Mouse (Mus musculus) left cerebral cortex, postnatal 14 days (tissue): Measurements from ENCODE around the gene Hbs1l. TPM values are rescaled to one million over a fixed set of nuclear protein-coding genes. Genes with fewer than 3 reads are reported as not detected.
A peak's percentile ranks its signal among the peaks of the same experiment; 100 is the strongest.

Source experiments
- DNase-seq, 2 experiments: peaks; one replicate each; pipeline ENCODE4 v3.0.0; 2021 to 2022; ENCODE audit warnings: low spot score in 2 of 2, mixed read lengths in 1 of 2
- intact Hi-C: fragments of 180-260 bp; cut with DNase I; formaldehyde crosslinking; loops from one replicate; pipeline ENCODE4 v1.15.1; 2025
- total RNA-seq, 2 experiments: library from RNA; stranded (reverse); gene quantifications; 2 replicates each; pipeline ENCODE4 v1.2.3; 2021

Gene Hbs1l
- total RNA-seq, 2 experiments from 2014 or later: 72.9 to 79.2 TPM

DNA sequence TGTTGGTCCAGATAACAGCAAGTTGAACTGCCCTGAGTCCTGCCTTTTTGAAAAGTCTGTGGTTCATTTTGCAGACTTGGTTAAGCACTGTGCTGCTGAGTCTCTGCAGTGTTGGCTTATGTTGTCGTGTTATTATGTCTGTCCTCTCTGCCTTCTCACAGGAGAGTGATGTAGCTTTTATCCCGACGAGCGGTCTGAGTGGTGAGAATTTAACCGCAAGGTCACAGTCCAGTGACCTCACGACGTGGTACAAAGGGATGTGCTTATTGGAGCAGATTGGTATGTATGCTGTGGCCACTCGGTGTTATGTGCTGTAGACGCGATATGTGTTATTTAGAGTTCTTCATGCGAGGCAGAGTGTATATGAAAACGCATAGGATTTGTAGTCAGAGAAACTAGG, 56.0 kb downstream of the Hbs1l start:
- DNase-seq: no peak
- intact Hi-C loops: no loop called here

DNA sequence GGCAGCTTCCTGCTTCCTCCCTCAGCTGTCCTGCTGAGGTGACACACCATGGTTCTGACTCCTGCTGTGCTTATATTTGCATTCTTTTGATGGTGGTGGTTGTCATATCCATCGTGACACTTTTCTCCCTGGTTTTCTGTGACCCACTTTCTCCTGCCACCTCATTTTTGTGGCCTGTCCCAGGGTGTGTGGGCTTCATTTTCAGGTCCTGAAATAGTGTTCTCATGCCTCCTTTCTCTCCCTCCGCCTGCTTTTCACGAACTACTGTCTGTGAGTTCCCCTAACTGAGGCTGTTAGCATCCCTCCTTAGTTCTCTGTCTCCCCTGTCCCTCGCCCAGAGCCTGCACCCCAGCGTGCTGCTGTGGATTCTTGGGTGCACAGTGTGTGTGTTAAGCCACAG, 58.1 kb downstream of the Hbs1l start:
- DNase-seq: no peak

DNA sequence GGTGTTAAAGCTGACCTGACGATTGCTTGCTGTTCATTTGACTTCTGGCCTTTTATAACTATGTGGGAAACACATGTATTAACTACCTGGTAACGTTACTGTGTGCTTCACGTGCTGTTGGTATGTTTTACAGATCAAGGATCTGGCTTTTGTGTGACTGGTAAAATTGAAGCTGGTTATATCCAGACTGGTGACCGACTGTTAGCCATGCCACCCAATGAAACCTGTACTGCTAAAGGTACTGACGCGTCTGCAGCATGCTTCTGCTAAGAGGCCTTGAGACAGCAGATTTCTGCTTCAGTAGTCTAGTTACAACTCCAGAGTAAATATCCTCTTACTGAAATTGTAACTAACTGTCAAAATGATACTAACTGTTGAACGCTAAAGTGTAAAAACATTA, 58.7 kb downstream of the Hbs1l start:
- DNase-seq: no peak
- intact Hi-C loops: no loop called here

More for the DNA sequence above, 58.1 kb downstream of the Hbs1l start:
- intact Hi-C loops: no loop called here

DNA sequence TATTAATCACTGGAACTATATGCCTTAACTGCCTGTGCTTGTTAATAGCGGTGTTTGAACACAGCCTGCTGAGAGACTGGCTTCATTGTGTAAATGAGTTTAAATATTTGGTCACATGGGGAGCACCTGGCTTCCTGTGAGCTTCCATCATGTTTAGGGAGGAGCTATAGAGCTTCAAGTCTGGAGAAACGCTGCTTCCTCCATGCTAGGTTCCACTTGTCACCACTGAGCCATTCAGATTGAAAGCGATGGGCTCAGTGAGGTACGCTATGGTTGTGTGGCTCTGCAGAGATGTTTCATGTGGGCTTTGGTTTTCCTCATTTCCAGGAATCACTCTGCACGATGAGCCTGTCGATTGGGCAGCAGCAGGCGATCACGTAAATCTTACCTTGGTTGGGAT, 62.2 kb downstream of the Hbs1l start:
- DNase-seq: no peak
- intact Hi-C loops: no loop called here

DNA sequence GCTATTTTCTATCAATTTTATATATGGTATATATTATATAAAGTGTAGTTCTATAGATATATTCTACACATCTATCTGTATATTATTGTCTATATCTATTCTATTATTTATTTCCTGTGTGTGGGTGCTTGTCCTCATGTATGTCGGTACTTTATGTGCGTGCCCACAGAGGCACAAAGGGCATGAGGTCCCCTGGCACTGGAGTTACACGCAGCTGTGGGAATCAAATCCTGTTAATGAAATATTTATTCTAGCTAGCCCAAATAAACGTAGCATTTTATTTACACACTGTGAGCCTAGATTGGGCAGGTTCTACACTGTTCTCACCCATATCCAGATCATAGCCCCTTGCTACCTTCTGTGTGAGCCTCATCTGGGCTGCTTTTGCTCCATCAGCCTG, 63.3 kb downstream of the Hbs1l start:
- DNase-seq: no peak
- intact Hi-C loops: no loop called here

DNA sequence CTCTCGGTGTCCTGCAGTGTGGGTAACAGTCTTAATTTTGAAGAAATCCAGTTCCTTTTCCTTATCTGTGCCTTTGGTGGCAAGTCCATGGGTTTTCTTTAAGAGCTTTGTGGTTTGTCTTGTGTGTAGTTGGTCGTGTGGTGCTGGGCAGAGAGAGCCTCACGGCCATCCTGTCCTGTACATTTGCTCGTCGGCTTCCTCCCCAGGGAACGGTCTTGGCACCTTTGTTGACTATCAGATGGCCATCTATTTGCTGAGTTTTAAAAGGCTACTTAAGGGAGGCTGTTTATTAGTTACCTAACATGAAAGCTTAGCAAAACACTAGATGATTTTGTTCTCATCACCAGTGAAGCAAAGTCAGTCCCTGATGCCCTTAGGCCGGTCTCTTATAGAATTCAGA, 66.1 kb downstream of the Hbs1l start:
- DNase-seq: no peak
- intact Hi-C loops: no loop called here

DNA sequence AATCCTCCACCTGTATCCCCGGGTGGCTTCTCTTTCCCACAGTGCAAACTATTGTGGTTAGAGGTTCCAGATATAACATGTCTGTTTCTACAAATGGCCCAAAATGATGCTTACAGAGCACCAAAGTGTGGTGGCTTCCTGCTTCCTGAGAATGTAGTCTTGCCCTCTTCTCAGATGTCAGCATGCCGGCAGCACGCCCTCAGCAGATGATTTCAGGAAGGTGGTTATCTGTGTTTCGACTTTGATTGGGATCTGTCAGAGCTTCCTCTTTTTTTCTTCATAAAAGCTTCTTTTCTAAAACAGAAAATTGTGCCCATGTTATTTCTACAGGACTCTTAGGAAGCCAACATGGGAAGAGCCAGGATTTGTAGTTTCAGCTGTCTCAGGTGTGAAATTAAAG, 67.5 kb downstream of the Hbs1l start:
- DNase-seq: no peak
- intact Hi-C loops: no loop called here

DNA sequence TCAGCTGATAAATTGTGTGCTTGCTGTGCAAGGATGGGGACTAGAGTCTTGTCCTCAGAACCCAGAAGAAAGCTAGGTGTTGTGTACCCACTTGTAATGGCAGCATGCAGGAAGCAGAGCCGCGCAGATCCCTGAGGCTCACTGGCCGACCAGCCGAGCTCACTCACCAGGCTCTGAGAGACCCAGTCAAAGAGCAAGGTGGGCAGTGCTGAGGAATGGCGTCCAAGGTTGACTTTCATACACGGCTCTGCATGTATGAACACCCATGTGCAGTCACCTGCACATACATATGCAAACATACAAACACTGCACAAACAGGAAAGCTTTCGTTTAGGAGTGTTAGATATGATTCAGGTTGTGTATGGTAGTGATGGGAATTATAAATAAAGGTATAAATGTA, 69.2 kb downstream of the Hbs1l start:
- no peak for DNase-seq
- intact Hi-C loops: no loop called here

DNA sequence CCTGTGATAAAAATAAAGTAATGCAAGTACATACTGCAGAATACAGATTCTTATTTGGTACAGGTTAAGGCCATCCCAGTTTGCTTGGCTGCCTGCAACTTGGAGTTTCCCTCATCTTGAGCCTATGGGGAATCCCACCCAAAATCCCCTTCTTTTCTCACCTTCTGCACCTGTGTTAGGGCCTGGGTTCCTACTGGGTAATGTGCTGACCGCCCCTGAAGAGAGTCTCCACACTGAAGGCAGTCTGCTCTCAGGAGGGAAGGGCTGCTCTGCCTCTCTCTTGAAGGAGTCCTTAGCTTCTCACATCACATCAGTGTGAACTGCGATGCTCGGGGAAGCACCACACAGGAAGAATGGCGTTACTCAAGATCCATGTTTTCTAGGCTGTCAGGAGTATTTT, 70.1 kb downstream of the Hbs1l start:
- intact Hi-C loops: no loop called here
- no peak for DNase-seq

DNA sequence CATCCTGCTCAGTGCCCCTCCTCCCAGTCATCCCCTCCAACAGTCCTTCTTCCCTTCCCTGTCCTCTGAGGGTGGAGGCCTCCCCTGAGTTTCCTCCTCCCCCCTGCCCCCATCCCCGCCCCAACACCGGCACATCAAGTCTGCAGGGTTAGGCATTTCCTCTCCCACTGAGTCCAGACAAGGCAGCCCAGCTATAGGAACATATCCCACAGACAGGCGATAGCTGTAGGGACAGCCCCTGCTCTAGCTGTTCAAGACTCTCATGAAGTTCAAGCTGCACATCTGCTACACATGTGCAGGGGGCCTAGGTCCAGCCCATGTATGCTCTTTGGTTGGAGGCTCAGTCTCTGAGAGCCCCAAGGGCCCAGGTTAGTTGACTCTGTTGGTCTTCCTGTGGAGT, 70.7 kb downstream of the Hbs1l start:
- intact Hi-C loops: no loop called here
- no peak for DNase-seq

DNA sequence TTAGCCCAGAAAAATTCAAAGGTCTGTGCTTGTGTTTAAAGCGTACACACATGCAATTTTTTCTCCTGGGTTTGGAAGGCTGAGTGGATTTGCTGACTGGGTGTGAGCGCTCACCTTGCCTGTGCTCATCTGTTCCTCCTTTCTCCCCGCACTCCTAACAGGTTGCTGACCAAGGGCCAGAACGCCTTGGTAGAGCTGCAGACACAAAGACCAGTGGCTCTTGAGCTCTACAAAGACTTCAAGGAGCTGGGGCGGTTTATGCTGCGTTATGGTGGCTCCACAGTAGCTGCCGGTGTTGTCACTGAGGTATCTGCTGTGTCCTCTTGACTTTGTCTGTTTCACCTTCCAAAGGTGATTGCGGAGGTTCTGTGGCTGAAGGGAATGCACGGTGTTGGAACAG, 71.7 kb downstream of the Hbs1l start:
- DNase-seq: no peak
- intact Hi-C loops: no loop called here

DNA sequence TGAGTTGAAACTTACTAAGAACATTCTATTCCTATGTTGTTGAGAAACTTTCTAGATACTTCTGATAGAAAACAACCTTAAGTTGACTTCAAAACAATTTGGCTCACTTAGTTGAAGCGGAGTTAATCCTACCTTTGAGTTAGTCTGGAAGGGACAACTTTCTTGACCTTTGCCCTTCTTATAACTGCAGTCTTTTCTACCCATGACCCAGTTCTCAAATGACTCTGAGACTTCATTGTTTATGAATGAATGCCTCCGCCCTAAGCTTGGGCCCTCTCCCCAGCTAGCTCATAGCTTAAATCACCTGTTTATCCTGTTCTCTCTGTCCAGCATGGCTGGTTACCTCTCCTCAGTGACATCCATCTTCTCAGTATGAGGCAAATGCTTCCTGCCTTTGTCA, 73.8 kb downstream of the Hbs1l start:
- intact Hi-C loops: no loop called here
- no peak for DNase-seq

DNA sequence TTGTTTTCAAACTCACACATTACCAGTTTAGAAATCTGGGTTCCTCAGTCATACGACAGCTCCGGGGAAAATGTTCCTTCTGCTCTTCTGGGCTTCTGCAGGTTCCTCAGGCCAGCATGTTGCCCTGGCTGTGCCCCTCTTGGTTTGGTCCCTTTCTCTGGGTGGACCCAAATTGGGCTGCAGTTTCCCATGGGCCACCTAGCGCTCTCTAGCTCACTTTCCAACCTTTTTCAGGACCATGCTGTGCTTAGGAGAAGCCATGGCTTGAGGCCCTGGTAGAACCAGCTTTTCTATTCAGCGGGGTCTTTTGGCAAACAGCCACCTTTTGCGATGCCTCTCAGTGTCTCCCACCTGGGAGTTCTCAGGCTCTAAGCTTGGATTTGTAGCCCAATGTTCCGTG, 76.5 kb downstream of the Hbs1l start:
- no peak for DNase-seq

DNA sequence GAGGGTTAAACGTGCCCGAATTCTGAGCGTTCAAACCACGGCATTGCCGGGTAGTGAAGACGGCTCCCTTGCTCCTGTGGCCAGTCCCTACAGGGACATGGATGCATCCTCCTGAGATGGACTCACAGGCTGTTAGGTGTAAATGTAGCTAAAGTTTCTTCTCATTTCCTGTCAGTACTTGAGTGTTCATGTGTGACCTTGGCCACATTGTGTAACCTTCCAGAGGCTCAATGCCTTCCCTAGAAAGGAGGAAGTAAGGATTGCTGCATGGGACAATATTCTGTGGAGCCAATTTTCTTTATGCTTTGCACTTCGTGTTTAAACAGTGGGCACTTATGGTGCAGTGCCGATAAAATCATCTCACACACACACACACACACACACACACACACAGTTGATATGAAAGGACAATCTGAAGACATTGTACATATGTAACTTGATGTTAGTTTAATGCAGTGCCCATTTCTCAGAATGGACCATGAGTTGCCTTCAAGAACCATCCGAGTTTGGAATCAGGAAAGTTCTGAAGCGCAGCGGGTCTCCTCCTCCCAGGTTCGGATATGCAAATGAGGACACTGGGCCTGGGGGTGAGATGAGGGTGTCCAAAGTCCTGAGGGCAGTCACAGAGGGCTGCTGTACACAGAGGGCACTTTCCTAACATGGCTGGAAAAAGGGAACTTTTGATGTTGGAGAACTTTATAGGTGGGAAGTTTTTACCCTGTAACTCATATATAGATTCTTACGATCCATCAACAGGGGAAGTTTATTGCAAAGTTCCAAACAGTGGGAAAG, 81.1 kb downstream of the Hbs1l start, which contains the start of gene Aldh8a1:
Gene Aldh8a1 (plus strand): TSS at position 610 of the 792 bp plus-strand sequence.
- intact Hi-C loops: no loop called here
- DNase-seq: no peak

More for the DNA sequence above, 76.5 kb downstream of the Hbs1l start:
- intact Hi-C loops: no loop called here

DNA sequence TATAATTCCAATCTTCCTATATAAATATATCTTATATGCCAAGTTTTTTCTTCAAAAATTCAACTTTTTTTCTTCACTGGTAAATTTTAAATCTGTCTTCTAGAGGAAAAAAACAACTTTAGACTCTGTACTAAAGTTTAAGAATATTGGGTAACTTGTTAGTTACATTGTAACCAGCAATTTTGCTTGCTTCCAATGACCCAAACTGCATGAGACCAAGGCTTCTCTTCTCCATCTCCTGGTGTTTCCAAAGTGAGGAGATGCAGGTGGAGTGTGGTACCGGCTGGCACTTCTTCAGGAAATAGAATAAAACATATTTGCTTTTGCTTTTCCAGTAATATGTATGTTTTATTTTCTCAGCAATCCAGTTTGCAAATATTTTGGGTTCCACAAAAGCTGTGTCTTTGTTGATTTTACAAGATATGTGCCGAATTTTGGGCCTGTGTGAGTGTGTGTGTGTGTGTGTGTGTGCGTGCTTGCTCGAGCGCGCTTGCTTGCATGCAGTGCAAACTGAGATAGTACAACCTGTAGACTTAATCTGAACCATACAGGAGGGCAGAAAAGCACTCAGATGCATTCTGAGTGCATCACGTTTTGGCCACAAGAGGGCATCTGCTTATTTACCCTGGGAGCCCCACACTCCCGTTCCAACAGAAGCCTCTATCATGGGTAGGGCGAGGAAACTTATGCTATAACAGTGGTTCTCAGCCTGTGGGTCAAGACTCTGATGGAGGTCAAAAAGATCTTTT, 82.6 kb downstream of the Hbs1l start:
- intact Hi-C loops: no loop called here
- DNase-seq: no peak

DNA sequence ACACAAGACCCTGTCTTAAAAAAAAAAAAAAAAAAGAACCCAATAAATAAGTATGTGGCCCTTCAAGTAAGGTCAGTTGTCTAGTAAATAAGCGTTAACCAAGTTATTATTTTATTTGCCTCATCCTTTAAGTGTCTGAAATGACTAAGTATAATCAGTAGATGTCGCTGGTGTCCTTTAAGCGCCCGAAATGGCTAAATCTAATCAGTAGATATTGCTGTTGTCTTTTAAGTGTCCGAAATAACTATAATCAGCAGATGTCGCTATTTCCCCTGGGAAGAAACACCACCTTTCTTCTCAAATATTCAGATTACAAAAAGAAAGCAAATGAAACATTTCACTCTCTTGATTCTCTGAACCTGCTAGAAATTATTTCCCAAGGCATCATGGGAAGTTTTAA, 87.1 kb downstream of the Hbs1l start:
- intact Hi-C loops: loop anchor here (1.0 to 10.0 kb wide), 3 partner anchors 82 to 762 kb away; partner anchors contain the start of gene E030030I06Rik
- peak; percentile 74 to 91 for DNase-seq

DNA sequence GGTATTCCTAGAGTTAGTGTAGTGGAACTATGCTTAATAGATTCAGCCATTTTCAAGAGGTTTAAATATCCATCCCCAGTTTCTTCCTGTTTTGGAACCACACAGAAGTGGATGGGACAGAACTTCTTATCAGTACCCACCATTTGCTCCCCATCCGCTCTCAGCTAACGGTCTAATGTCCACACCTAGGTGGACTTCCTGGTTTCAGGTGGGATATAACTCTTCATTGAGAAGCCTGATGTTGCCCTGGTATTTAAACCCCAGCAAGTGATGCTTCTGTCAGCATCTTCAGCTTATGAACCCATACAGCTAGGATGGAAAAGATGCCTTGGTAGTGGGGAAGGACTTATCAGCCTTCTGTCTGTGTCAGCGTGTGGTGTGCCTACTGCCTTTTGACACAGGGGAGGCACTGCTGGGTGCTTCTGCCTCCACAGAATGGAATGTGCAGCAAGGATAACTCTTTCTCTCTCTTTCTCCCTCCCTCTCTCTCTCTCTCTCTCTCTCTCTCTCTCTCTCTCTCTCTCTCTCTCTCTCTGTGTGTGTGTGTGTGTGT, 89.4 kb downstream of the Hbs1l start:
- DNase-seq: no peak
- intact Hi-C loops: loop anchor here (10.0 kb wide), 1 partner anchor 760 kb away; the partner anchor contains the start of gene E030030I06Rik

DNA sequence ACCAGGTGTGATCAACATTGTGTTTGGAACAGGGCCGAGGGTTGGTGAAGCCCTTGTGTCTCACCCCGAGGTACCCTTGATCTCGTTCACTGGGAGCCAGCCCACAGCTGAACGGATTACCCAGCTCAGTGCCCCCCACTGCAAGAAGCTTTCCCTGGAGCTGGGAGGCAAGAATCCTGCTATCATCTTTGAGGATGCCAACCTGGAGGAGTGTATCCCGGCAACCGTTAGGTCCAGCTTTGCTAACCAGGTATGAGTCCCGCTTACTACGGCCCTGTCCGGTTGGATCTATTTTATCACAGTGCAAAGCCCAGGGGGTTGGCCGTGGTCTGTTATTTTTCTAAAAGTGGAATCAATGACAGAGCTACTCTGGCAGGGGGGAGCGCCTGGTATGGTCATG, 93.3 kb downstream of the Hbs1l start:
- intact Hi-C loops: loop anchor here (10.0 kb wide), 1 partner anchor 756 kb away; the partner anchor contains the start of gene E030030I06Rik
- no peak for DNase-seq

DNA sequence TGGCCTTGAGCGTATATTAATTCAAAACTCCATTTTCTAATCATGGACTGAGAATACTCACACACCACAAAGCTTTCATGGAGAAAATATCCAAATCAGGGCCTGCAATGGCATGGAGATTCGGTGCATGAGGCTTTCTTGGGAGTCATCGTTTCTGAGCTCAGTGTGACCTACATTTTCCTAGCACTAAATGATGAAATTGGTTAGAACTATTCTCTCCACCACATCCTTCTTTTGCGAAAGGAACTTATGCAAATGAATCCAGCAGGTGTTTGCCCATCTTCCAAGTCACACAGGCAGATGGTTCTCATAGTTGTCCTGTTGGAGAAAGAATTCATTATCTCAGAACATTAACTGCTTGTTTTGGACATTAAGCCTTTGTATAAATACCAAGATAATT, 94.7 kb downstream of the Hbs1l start:
- intact Hi-C loops: no loop called here

DNA sequence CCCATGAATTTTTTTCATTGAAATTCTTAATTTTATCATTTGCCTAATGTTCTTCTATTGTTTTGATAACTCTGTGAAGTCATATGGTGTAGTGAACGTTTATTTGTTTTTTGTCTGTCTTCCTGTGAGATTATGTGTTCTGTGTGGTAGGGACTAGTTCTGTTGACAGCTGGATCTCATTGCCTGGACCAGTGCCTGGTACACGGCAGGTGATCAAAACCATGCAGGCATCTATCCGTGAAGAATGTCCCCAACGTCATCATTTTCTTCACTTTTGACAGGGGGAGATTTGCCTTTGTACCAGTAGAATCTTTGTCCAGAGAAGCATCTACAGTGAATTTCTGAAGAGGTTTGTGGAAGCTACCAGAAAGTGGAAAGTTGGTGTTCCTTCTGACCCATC, 95.5 kb downstream of the Hbs1l start:
- no peak for DNase-seq
- intact Hi-C loops: no loop called here

More for the DNA sequence above, 94.7 kb downstream of the Hbs1l start:
- DNase-seq: no peak
